Mouse (Mus musculus) ES-E14 (cell line): ENCODE data around the gene B4galnt3. TPM values are rescaled to one million over a fixed set of nuclear protein-coding genes. Genes with fewer than 3 reads are reported as not detected.

ENCODE experiments used
- DNase-seq: peaks from one replicate; pipeline ENCODE4 v3.0.0-alpha.2; 2013; ENCODE audit warnings: low read depth, low spot score
- H3K27ac ChIP-seq: 2 replicates; pipeline ENCODE4 v1.5.1; 2012; ENCODE audit warnings: low read depth, mild to moderate bottlenecking, low read length, moderate library complexity, mixed read lengths; ENCODE audit not compliant: poor library complexity, insufficient read depth, severe bottlenecking
- H3K36me3 ChIP-seq: 2 replicates; pipeline ENCODE4 v1.6.1; 2012; ENCODE audit warnings: mild to moderate bottlenecking, low read length, moderate library complexity, mixed read lengths; ENCODE audit not compliant: control insufficient read depth, poor library complexity, insufficient read depth, severe bottlenecking
- H3K4me1 ChIP-seq, 2 experiments: fragments of 150-350 bp in 1 of 2; sonication (generic) in 1 of 2; 2 replicates each; pipeline ENCODE4 v1.6.1; 2012; ENCODE audit warnings: low read length in 2 of 2, mild to moderate bottlenecking in 1 of 2, mixed read lengths in 1 of 2; ENCODE audit not compliant: control insufficient read depth in 2 of 2, insufficient read depth in 2 of 2, poor library complexity in 1 of 2
- H3K4me3 ChIP-seq, 2 experiments: fragments of 150-350 bp in 1 of 2; sonication (generic) in 1 of 2; 2 replicates each; pipeline ENCODE4 v1.5.1; 2012; ENCODE audit warnings: low read length in 2 of 2, low read depth in 1 of 2, mild to moderate bottlenecking in 1 of 2, mixed read lengths in 1 of 2; ENCODE audit not compliant: insufficient read depth in 1 of 2, poor library complexity in 1 of 2, severe bottlenecking in 1 of 2
- H3K9ac ChIP-seq: 2 replicates; pipeline ENCODE4 v1.6.1; 2012; ENCODE audit warnings: low read depth, mild to moderate bottlenecking, low read length, mixed read lengths; ENCODE audit not compliant: poor library complexity, insufficient read depth, severe bottlenecking
- H3K9me3 ChIP-seq: fragments of 150-350 bp; sonication (generic); 2 replicates; pipeline ENCODE4 v1.6.1; 2012; ENCODE audit warnings: low read depth, mild to moderate bottlenecking, low read length; ENCODE audit not compliant: control insufficient read depth, insufficient read depth
- CHD2 ChIP-seq: IDR thresholded peaks from 2 replicates; pipeline ENCODE4 v1.6.1; 2014; ENCODE audit warnings: mild to moderate bottlenecking, low read depth, low read length, inconsistent platforms
- HCFC1 ChIP-seq: IDR thresholded peaks from 2 replicates; pipeline ENCODE4 v1.6.1; 2012; ENCODE audit warnings: low read length, inconsistent platforms, borderline replicate concordance; ENCODE audit not compliant: insufficient read depth
- MAFK ChIP-seq: IDR thresholded peaks from 2 replicates; pipeline ENCODE4 v1.6.1; 2014; ENCODE audit warnings: mild to moderate bottlenecking, low read depth, low read length, inconsistent platforms; ENCODE audit not compliant: insufficient read depth
- ZC3H11A ChIP-seq: IDR thresholded peaks from 2 replicates; pipeline ENCODE4 v1.6.1; 2012; ENCODE audit warnings: low read depth, mild to moderate bottlenecking, inconsistent platforms, low read length, borderline replicate concordance
- ZNF384 ChIP-seq: IDR thresholded peaks from 2 replicates; pipeline ENCODE4 v1.6.1; 2012; ENCODE audit warnings: low read depth, low read length, inconsistent platforms
- in situ Hi-C, 2 experiments: fragments of 600-800 bp; cut with MboI; formaldehyde crosslinking; loops; one replicate each; pipeline ENCODE4 v1.15.1; 2025; ENCODE audit warnings: low sequenced_read_pairs in 2 of 2, inconsistent platforms in 1 of 2; ENCODE audit not compliant: unreplicated experiment in 2 of 2
- total RNA-seq: library from RNA; depleted of rRNA; stranded (reverse); fragments of 300-350 nt; gene quantifications from 2 replicates; pipeline ENCODE4 v1.2.3, GENCODE M21; 2012

The B4galnt3 gene
- total RNA-seq, 1 experiment, result 34.1 TPM

- Histone ChIP-seq H3K4me1 (peaks cover 8 to 34% of the 10 kb centered on the region in 2 experiments), H3K27ac (peak overlapping the region; percentile 52), H3K9me3 (no peaks in the 10 kb centered on the region), H3K4me3 (peak overlapping the region; percentile 47 to 53), H3K9ac (peak overlapping the region; percentile 29; the same call in 1 of the 2 replicates), H3K36me3 (no peaks in the 10 kb centered on the region)
- in situ Hi-C loops, result loop anchor here (5.0 to 25.0 kb wide), 4 partner anchors 189 to 707 kb away; partner anchors contain the start of gene Fbxl14 (in 1 of the 2)
- no peak for TF ChIP-seq CHD2
- no peak for TF ChIP-seq HCFC1
- no peak for TF ChIP-seq ZNF384
- no peak for TF ChIP-seq MAFK
- no peak for TF ChIP-seq ZC3H11A
- DNase-seq, result no peak
These were observed 102.8 kb downstream of the B4galnt3 start for GRCm38 (mm10) chr6:120191396-120192170.

- H3K36me3 ChIP-seq, result no peaks in the 10 kb centered on the region
- no peak overlapping the region for H3K27ac ChIP-seq
- in situ Hi-C loops, result loop anchor here (5.0 to 25.0 kb wide), 4 partner anchors 189 to 706 kb away; partner anchors contain the start of gene Fbxl14 (in 1 of the 2)
- no peaks in the 10 kb centered on the region for H3K9me3 ChIP-seq
- peaks cover 8 to 38% of the 10 kb centered on the region in 2 experiments for H3K4me1 ChIP-seq
- H3K9ac ChIP-seq, result no peak overlapping the region
- H3K4me3 ChIP-seq, result no peak overlapping the region
- TF ChIP-seq CHD2 (no peak), MAFK (no peak), HCFC1 (no peak), ZNF384 (no peak), ZC3H11A (no peak)
- no peak for DNase-seq
These were observed 103.4 kb downstream of the B4galnt3 start for GRCm38 (mm10) chr6:120190912-120191311.

- Histone ChIP-seq H3K4me3 (no peak overlapping the region), H3K27ac (no peak overlapping the region), H3K9ac (no peak overlapping the region), H3K4me1 (peaks cover 8 to 42% of the 10 kb centered on the region in 2 experiments), H3K9me3 (no peaks in the 10 kb centered on the region), H3K36me3 (no peaks in the 10 kb centered on the region)
- TF ChIP-seq ZNF384 (no peak), CHD2 (no peak), ZC3H11A (no peak), HCFC1 (no peak), MAFK (no peak)
- in situ Hi-C loops, result loop anchor here (5.0 to 25.0 kb wide), 4 partner anchors 188 to 706 kb away; partner anchors contain the start of gene Fbxl14 (in 1 of the 2)
- no peak for DNase-seq
These were observed 104.0 kb downstream of the B4galnt3 start for GRCm38 (mm10) chr6:120190365-120190764.

GRCm38 (mm10) chr6:120189287-120189686 is 105.1 kb downstream of the B4galnt3 start:
- Histone ChIP-seq H3K4me1 (peaks cover 8 to 46% of the 10 kb centered on the region in 2 experiments), H3K27ac (peak overlapping the region; percentile 77), H3K9me3 (no peaks in the 10 kb centered on the region), H3K36me3 (no peaks in the 10 kb centered on the region), H3K9ac (no peak overlapping the region; the same call in 1 of the 2 replicates), H3K4me3 (no peak overlapping the region)
- TF ChIP-seq MAFK, result no peak
- no peak for DNase-seq
- in situ Hi-C loops, result loop anchor here in 1 of 2 experiments (25.0 kb wide), 1 partner anchor 702 kb away; the partner anchor contains the start of gene Fbxl14
